Mouse (Mus musculus) intestine, embryonic 16.5 days (tissue): ENCODE measurements around the gene Map3k19. TPM values are rescaled to one million over a fixed set of nuclear protein-coding genes. Genes with fewer than 3 reads are reported as not detected.

Experiments used
- ATAC-seq: fragments of 200-750 bp; cut with Nextera tagmentation; 2 replicates; pipeline ENCODE4 v1.8.0; 2017; ENCODE audit warnings: moderate TSS enrichment, moderate library complexity
- H3K27ac ChIP-seq: fragments of 300-500 bp; sonication (generic); 2 replicates; pipeline ENCODE4 v1.5.1; 2014; ENCODE audit warnings: mild to moderate bottlenecking, low read length
- H3K27me3 ChIP-seq: fragments of 300-500 bp; sonication (generic); replicated peaks from 2 replicates; pipeline ENCODE4 v1.6.1; 2014; ENCODE audit warnings: low read length, control low read depth, mixed read lengths; ENCODE audit not compliant: control insufficient read depth, insufficient read depth
- H3K36me3 ChIP-seq: fragments of 300-500 bp; sonication (generic); 2 replicates; pipeline ENCODE4 v1.6.1; 2014; ENCODE audit warnings: low read length, control low read depth; ENCODE audit not compliant: control insufficient read depth, insufficient read depth
- H3K4me1 ChIP-seq: fragments of 300-500 bp; sonication (generic); 2 replicates; pipeline ENCODE4 v1.6.1; 2014; ENCODE audit warnings: low read length, control low read depth, mixed read lengths; ENCODE audit not compliant: control insufficient read depth, insufficient read depth
- H3K4me2 ChIP-seq: fragments of 300-500 bp; sonication (generic); 2 replicates; pipeline ENCODE4 v1.6.1; 2014; ENCODE audit warnings: low read depth, low read length, control low read depth
- H3K4me3 ChIP-seq: fragments of 300-500 bp; sonication (generic); 2 replicates; pipeline ENCODE4 v1.5.1; 2014; ENCODE audit warnings: mild to moderate bottlenecking, low read length
- H3K9ac ChIP-seq: fragments of 300-500 bp; sonication (generic); 2 replicates; pipeline ENCODE4 v1.6.1; 2014; ENCODE audit warnings: low read depth, low read length
- H3K9me3 ChIP-seq: fragments of 300-500 bp; sonication (generic); 2 replicates; pipeline ENCODE4 v1.6.1; 2016; ENCODE audit warnings: low read length, control low read depth; ENCODE audit not compliant: control insufficient read depth
- WGBS: fragments of 180-500 bp; shearing (Covaris S2); extraction: QIAGEN DNeasy Blood & Tissue Kit; methylation state at CpG from one replicate; pipeline ENCODE4 v1.1.7; 2014; 5-methylcytosine and 5-hydroxymethylcytosine counted together
- polyA plus RNA-seq: library from polyadenylated mRNA; unstranded; fragments of >200 nt; fragmentation: Nextera tagmentation; extraction: Ambion mirVana; gene quantifications from 2 replicates; pipeline ENCODE4 v1.2.1, GENCODE M21; 2015

Map3k19 gene
- polyA plus RNA-seq, 1 experiment from 2014 or later: not detected

DNA sequence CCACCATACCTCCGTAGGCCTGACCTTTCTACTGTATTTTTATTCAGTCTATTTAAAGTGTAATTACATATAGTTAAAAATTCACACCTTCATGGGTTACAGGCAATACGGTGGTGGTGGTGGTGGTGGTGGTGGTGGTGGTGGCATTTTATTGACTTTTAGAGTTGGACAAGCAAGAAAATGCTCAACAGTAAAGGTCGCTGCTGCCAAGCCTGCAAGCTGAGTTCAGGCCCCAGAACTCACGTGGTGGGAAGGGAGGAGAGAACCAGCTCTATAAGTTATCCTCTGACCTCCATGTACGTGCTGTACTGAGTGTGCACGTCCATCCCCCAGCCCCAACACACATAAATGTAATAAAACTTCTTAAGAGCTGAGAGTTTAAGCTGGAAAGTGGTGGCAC is 38.5 kb downstream of the Map3k19 start:
- no peaks in the 10 kb centered on the region for H3K36me3 ChIP-seq
- no peak overlapping the region for H3K4me2 ChIP-seq
- ATAC-seq: no peak
- H3K4me3 ChIP-seq: no peak overlapping the region
- H3K27ac ChIP-seq: no peak overlapping the region
- no peaks in the 10 kb centered on the region for H3K4me1 ChIP-seq
- WGBS: 84% methylated on average over 6 of the region's 6 CpGs
- H3K27me3 ChIP-seq: no peaks in the 10 kb centered on the region
- no peak overlapping the region for H3K9ac ChIP-seq
- no peaks in the 10 kb centered on the region for H3K9me3 ChIP-seq

DNA sequence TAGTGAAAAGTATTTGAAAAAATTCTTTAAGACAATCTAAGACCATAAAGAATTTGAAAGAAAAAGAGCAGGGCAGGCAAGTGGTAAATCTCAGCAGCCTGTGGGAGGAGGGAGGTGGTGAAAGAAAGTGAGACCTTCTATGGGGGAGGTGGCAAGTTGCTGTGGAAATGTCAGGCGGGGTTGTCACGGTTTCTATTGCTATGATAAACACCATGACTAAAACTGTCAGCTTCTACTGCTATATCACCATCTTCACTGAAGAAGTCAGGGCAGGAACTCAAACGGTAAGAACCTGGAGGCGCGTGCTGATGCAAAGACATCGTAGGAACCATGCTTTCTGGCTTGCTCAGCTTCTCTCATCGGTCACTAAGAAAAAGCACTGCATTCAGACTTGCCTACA is 41.9 kb downstream of the Map3k19 start:
- WGBS: 69% methylated on average over 7 of the region's 7 CpGs
- H3K9me3 ChIP-seq: no peaks in the 10 kb centered on the region
- H3K4me3 ChIP-seq: no peak overlapping the region
- H3K4me2 ChIP-seq: no peak overlapping the region
- no peak overlapping the region for H3K27ac ChIP-seq
- no peak for ATAC-seq
- no peaks in the 10 kb centered on the region for H3K4me1 ChIP-seq
- H3K27me3 ChIP-seq: no peaks in the 10 kb centered on the region
- no peaks in the 10 kb centered on the region for H3K36me3 ChIP-seq
- H3K9ac ChIP-seq: no peak overlapping the region

DNA sequence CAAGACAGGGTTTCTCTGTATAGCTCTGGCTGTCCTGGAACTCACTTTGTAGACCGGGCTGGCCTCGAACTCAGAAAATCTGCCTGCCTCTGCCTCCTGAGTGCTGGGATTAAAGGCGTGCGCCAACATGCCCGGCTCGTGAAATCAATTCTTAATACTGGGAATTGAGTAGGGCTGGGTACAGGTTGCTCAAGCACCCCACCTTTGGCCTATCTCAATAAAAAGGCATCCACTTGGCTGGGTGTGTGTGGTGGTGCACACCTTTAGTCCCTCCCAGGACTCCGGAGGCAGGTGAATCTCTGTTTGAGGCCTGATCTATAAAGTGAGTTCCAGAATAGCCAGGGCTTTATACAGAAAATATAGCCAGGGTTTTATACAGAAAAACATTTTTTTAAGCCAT is 46.2 kb downstream of the Map3k19 start:
- 90% methylated on average over 7 of the region's 7 CpGs for WGBS
- H3K4me3 ChIP-seq: no peak overlapping the region
- no peak overlapping the region for H3K4me2 ChIP-seq
- no peaks in the 10 kb centered on the region for H3K4me1 ChIP-seq
- H3K27ac ChIP-seq: no peak overlapping the region
- no peak overlapping the region for H3K9ac ChIP-seq
- H3K27me3 ChIP-seq: no peaks in the 10 kb centered on the region
- no peaks in the 10 kb centered on the region for H3K36me3 ChIP-seq
- no peaks in the 10 kb centered on the region for H3K9me3 ChIP-seq
- no peak for ATAC-seq

DNA sequence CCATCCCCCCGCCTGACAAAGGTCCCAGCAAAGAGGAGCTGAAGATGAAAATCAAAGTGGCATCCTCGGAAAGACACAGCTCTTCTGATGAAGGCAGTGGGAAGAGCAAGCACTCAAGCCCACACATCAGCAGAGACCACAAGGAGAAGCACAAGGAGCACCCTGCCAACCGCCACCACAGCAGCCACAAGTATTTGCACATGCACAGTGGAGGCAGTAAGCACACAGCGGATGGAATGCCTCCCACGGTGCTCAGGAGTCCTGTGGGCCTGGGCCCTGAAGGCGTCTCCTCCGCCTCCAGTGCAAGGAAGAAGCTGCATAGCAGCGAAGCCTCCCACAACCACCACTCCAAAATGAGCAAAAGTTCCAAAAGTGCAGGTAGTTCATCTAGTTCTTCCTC is 51.9 kb downstream of the Map3k19 start:
- H3K9ac ChIP-seq: no peak overlapping the region
- H3K27ac ChIP-seq: no peak overlapping the region
- peaks cover 11% of the 10 kb centered on the region for H3K36me3 ChIP-seq
- no peaks in the 10 kb centered on the region for H3K27me3 ChIP-seq
- WGBS: 82% methylated on average over 8 of the region's 8 CpGs
- H3K4me3 ChIP-seq: no peak overlapping the region
- no peak overlapping the region for H3K4me2 ChIP-seq
- no peaks in the 10 kb centered on the region for H3K9me3 ChIP-seq
- no peaks in the 10 kb centered on the region for H3K4me1 ChIP-seq
- no peak for ATAC-seq

DNA sequence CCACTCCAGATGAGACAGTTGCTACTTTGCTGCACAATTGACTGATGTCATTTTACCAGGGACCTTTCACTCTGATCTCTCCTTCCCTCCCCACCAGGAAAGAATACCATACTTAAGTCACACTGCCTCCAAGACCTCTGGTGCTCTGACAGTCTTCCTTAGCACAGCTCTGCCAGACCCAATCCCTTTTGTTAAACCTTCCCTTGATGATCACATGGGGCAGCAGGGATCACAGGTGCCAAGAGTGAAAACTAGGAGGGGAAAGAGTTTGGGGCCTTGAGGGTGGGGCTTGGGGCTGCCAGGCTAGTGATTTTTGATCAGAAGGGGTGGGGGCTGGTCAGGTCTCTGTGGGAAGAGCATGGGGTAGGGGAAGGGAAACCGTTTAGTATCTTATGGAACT is 58.1 kb downstream of the Map3k19 start:
- no peaks in the 10 kb centered on the region; the same call in 1 of the 2 replicates for H3K36me3 ChIP-seq
- no peaks in the 10 kb centered on the region for H3K9me3 ChIP-seq
- no peak overlapping the region for H3K9ac ChIP-seq
- WGBS: 68% methylated on average over 1 of the region's 1 CpGs
- H3K4me3 ChIP-seq: no peak overlapping the region
- H3K4me1 ChIP-seq: no peaks in the 10 kb centered on the region
- ATAC-seq: no peak
- H3K27me3 ChIP-seq: no peaks in the 10 kb centered on the region
- H3K4me2 ChIP-seq: no peak overlapping the region
- no peak overlapping the region for H3K27ac ChIP-seq

DNA sequence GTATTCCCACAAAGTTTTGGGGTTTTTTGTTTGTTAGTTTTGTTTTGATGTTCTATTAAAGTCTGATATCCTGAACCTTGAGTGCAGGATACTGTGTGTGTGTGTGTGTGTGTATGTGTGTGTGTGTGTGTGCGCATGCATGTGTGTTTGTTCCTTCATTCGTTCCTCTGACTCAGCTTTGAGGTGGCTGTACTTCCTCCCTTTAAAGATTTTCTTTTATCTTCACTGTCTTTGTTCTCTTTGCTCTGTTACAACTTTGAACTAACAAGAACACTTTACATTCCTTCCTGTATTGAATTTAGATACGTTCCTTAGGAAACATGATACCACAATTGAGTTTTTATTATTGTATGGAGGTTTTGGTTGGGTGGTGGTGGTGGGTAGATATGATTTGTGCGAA is 58.5 kb downstream of the Map3k19 start:
- ATAC-seq: no peak
- no peak overlapping the region for H3K27ac ChIP-seq
- H3K36me3 ChIP-seq: no peaks in the 10 kb centered on the region; the same call in 1 of the 2 replicates
- no peak overlapping the region for H3K4me2 ChIP-seq
- 75% methylated on average over 4 of the region's 4 CpGs for WGBS
- H3K9me3 ChIP-seq: no peaks in the 10 kb centered on the region
- no peaks in the 10 kb centered on the region for H3K27me3 ChIP-seq
- H3K4me1 ChIP-seq: no peaks in the 10 kb centered on the region
- no peak overlapping the region for H3K4me3 ChIP-seq
- H3K9ac ChIP-seq: no peak overlapping the region

DNA sequence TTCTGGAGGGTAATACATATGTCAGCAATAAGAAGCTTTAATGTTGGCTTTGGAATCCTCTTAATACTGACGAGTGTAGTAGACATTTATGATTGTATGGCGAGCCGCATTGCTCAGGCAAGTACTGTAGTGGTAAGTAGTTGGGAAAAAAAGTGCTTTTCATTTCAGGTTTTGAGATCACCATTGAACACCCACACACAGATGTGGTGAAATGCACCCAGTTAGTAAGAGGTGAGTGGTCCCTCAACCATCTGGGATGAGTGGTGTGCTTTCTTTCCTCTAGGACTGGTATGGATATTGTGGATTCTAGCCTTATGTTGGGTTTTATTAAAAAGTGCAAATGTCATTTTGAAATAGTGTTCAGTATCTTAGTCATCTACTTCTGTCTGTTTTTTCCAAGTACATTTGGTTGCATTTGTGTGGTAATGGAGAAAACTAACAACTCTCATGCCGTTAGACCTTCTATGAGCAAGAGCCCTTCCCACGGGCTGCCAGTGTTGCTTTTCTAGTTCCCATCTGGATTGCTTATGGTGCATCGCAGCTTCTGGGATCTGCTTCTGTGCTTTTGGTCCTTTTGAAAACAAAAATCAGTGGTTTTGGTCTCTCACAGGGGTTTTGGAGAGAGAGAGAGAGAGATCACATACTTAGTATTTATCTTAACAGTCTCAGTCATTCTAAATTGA is 59.6 kb downstream of the Map3k19 start:
- no peaks in the 10 kb centered on the region for H3K9me3 ChIP-seq
- 91% methylated on average over 6 of the region's 6 CpGs for WGBS
- no peaks in the 10 kb centered on the region for H3K27me3 ChIP-seq
- ATAC-seq: no peak
- H3K9ac ChIP-seq: no peak overlapping the region
- H3K4me3 ChIP-seq: no peak overlapping the region
- H3K4me1 ChIP-seq: no peaks in the 10 kb centered on the region
- H3K27ac ChIP-seq: no peak overlapping the region
- H3K4me2 ChIP-seq: no peak overlapping the region
- no peaks in the 10 kb centered on the region; the same call in 1 of the 2 replicates for H3K36me3 ChIP-seq

DNA sequence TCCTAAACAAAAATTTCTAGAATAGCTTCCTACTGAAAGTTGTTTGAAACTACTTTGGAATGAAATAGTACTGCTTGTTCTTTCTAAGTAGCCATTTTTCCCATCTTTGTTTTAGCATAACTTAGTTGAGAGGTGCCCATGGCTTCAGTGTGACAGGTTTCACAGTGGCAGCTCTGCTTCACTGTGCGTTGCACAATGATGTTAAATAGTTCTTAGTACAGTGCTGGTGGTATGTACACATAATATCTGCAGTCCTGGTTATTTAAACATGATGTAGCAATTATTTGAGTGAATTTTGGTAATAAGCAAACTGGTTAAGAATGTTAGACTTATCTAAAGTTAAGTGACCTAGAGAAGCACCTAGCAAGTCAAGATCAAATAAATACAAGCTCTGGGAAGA is 61.4 kb downstream of the Map3k19 start:
- no peaks in the 10 kb centered on the region for H3K4me1 ChIP-seq
- H3K4me3 ChIP-seq: no peak overlapping the region
- no peak for ATAC-seq
- H3K9ac ChIP-seq: no peak overlapping the region
- H3K27ac ChIP-seq: no peak overlapping the region
- H3K4me2 ChIP-seq: no peak overlapping the region
- no peaks in the 10 kb centered on the region for H3K27me3 ChIP-seq
- no peaks in the 10 kb centered on the region for H3K9me3 ChIP-seq
- no peaks in the 10 kb centered on the region for H3K36me3 ChIP-seq
- WGBS: 93% methylated on average over 1 of the region's 1 CpGs

DNA sequence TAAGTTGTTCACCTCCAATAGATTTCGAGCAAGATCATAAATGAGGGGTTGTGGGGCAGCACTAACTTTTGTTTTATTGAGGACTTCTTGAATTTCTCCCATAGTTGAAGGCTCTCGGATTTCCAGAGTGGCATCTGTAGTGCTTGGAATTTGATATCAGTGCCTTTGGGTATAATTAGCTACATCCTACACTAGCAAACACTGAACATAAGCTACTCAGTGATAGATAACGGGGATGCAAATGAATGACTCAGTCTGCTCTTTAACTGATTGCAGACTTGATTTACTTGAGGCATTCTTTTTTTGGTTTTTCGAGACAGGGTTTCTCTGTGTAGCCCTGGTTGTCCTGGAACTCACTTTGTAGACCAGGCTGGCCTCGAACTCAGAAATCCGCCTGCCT is 65.9 kb downstream of the Map3k19 start:
- ATAC-seq: no peak
- no peak overlapping the region for H3K9ac ChIP-seq
- no peaks in the 10 kb centered on the region for H3K27me3 ChIP-seq
- H3K4me1 ChIP-seq: no peaks in the 10 kb centered on the region
- no peak overlapping the region for H3K4me3 ChIP-seq
- H3K9me3 ChIP-seq: no peaks in the 10 kb centered on the region
- H3K4me2 ChIP-seq: no peak overlapping the region
- WGBS: 83% methylated on average over 6 of the region's 6 CpGs
- H3K27ac ChIP-seq: no peak overlapping the region
- H3K36me3 ChIP-seq: no peaks in the 10 kb centered on the region

DNA sequence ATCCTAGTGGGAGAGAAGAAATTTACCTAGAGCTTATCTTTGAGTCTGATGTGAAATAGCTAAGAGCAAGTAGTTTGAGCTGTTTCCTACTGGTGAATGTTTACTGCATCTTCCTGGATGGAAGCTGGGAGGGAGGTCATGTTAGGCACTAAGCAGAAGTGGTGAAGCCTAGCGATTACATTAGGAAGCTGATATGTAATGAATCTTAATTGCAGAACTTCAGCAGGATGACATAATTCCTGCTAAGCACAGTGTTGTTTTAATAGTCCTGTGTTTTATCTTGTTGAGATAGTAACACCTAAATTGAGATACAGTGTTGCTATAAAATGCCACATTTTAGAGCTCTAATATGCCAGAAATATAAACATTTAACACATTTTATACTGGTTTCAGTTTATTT is 68.9 kb downstream of the Map3k19 start:
- Histone ChIP-seq H3K27me3 (no peaks in the 10 kb centered on the region), H3K4me1 (peaks cover 3% of the 10 kb centered on the region; the same call in 1 of the 2 replicates), H3K4me3 (no peak overlapping the region), H3K9me3 (no peaks in the 10 kb centered on the region), H3K4me2 (no peak overlapping the region), H3K9ac (no peak overlapping the region), H3K27ac (no peak overlapping the region), H3K36me3 (no peaks in the 10 kb centered on the region)
- 57% methylated on average over 1 of the region's 1 CpGs for WGBS
- ATAC-seq: no peak
